Mouse (Mus musculus) gonadal fat pad, adult 2 months (tissue): ENCODE data around the gene Abcc12. TPM values are rescaled to one million over a fixed set of nuclear protein-coding genes. Genes with fewer than 3 reads are reported as not detected.

Experiments
- DNase-seq: peaks from one replicate; pipeline ENCODE4 v3.0.0-alpha.2; 2012; ENCODE audit warnings: low read depth
- polyA plus RNA-seq: library from polyadenylated mRNA; depleted of rRNA; stranded (reverse); fragments of >200 nt; gene quantifications from 2 replicates; pipeline ENCODE4 v1.2.3, GENCODE M21; 2012

Abcc12 gene
- polyA plus RNA-seq, 1 experiment = 0.28 TPM

DNA sequence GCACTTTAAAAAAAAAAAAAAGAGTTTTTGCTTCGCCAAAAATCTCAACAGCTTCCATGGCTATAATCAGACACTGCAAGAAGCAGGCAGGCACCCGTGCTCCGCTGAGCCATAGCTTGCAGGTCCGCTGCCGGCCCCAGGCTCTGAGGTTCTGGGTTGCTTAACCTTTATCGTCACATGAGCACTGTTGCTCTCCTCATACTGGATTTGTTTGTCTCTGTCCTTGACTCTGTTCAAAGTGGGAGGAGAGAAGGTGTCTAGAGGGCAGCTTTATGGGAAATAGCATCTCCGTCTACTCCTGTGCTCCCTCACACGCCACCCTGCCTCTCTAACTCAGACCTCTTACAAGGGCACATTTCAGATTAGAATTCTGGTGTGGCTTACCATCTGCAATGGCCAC is 1.8 kb downstream of the Abcc12 start:
- no peak for DNase-seq

DNA sequence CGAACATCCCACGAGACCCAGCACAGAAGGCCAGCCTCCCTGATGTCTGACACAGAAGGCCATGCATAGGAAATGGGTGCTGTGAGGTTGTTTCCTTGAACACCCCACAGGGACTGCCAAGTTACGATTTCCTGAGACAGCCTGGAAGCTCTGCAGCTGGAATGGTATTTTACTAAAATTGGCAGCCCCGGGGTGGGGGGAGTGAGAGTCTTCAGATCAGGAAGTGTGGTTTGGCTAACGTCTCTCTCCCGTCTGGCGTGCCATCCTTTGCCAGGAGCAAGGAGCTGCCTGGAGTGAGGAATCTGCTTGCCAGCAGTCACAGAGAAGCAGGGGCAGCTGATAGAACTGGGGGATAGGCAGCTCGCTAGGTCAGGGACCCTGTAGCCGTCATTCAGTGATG is 2.4 kb downstream of the Abcc12 start:
- DNase-seq = no peak

DNA sequence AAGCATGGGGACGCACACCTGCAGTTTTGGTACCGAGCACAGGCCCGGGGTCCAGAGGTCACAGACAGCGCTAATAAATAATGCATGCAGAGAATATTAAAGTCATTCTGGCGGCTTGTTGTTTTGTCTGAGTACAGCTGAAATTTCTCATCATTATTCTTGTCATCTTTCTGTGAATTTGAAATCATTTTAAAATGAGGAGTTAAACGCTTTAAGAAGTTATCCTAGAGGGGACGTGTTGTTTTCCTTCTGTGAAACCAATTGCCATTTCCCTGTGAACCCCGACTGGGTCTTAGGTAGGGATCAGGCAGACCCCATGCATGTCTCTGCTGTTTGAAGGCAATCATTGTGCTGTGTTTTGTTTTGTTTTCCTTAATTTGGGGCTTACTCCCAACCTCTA is 2.9 kb downstream of the Abcc12 start:
- no peak for DNase-seq

DNA sequence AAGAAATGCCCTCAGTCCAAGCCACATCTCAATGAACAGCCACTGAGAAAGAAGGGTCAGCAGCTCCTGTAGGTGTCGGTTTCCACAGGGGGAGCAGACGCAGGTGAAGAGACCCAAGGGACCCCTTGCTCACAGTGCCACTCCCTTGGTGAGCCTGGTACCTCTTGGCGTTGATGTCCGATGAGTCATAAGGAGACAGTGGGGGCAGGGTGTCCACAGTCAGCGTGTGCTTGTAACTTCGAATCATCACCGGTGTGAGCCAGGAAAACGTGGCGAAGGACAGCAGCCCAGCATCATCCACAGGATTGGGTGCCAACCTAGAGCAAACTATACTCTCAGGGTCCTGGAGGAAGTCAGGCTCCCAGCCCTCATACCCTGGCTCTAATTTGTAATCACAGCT is 16.8 kb downstream of the Abcc12 start:
- no peak for DNase-seq

DNA sequence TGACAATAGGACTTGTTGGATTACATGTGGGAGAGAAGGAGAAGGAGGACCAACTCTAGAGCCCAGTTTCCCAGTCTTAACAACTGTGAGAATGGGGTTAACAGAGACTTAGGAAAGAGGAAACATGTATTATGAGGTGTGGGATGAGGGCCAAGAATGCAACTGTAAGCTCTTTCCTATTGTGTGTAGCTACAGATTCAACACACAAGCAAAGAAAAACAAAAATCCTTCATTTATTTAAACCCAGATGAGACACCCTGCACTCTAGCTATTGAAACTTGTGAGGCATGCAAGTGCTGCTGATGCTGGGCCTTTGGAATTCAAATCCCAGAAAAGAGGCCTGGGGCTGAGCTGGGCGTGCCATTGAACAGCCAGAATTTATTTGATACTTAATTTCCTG is 18.7 kb downstream of the Abcc12 start:
- DNase-seq = no peak

DNA sequence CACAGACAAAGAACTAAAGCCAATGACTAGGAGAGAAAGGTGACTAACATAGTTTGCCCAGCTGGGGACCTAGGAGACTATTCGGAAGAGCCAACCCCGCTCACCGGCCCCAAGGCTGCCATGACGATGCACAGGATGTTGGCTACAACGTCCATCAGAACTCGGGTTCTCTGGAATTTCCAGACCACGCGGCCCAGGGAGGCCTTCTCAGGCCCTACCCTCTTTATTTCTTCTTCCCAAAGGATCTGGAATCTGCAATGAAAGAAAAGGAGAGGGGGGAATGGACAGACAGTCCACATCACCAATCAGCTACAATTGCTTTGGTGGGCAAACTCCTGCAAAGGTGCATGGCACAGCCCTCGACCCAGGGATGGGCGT is 19.8 kb downstream of the Abcc12 start:
- no peak for DNase-seq

DNA sequence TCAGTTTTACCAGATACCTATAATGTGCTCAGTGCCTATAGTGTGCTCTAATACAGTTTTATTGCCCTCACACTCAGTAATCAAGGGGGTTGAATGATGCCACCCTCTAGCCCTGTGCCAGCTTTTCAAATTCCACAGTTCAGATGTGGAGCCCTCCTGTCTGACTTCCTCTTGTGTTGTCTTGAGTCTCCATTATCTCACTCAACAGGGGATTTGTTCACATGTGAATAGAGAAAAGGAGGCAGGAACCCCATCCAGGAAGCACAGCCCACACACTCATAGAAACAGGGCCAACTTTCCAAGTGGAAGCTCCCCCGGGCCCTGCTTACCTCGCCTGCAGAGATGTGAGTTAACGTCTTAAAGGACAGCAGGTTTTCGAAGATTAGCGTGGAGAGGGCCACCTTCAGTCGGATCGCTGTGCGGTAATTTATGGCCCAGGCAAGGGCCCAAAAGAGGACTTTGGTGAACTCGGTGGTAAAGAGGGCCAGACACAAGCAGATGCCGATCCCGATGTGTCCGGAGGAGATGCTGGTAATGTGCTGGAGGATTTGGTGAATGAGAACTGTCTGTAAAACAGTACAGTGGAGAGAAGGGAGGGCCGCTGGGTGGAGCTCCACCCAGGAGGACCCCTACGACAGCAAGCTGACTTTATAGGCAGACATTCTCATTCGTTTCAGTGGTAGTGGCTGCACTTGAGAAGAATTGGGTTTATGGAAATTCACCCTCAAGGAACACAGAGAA is 20.4 kb downstream of the Abcc12 start:
- DNase-seq = no peak

DNA sequence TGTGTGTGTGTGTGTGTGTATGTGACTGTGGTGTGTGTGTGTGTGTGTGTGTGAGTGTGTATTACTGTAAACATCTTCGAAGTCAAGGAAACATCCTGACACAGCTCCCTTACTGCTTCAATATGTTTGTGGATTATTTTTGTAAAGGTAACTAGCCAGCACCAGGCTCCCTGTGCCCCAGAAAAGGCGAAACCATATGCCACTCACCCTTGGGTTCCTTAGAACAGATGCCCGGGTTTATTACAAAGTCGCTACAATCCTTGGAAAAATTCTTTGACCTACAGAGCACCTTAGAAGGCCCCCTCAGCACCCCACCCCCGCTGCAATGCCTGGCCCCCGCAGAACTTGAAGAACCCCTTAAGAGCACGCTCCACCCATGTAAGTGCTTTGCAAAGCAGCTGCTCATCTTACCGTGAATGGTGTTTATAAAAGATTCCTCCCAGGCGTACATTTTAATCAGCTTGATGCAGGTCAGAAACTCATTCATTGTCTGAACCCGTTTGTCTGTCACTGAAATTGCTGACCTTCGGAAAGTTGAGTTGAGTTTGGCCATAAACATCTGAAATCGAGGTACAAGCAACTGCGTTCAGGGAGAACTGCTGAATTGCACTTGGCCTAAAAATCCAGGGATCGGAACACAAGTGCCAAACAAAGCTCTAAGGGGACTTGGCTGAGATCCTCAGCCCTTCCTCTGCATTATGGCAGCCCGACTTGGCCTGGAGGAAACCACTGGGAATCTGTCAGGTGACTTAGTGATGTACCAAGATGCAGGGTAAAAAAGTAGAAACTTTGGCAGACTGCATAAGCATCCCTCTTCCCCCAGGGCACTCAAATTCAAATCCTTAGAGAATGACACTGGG is 23.1 kb downstream of the Abcc12 start:
- no peak for DNase-seq

DNA sequence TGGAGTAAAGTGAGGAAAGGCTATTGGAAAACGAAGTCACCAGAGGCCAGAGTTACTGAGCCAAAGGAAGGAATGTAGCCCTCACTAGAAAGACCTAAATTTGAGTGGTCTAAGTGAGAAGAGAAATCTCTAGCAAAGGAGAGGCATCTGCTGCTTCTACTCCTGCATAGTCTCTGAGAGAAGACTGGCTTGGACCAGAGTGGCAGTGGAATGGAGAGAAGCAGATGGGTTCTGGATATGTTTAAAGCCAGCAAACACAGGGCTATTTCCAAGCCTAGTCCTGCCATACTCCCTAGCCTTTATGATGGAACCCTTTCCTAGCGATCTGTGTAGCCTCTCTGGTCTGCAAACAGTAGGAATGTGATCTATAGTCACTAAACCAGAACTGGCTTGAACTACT is 24.9 kb downstream of the Abcc12 start:
- DNase-seq = no peak

DNA sequence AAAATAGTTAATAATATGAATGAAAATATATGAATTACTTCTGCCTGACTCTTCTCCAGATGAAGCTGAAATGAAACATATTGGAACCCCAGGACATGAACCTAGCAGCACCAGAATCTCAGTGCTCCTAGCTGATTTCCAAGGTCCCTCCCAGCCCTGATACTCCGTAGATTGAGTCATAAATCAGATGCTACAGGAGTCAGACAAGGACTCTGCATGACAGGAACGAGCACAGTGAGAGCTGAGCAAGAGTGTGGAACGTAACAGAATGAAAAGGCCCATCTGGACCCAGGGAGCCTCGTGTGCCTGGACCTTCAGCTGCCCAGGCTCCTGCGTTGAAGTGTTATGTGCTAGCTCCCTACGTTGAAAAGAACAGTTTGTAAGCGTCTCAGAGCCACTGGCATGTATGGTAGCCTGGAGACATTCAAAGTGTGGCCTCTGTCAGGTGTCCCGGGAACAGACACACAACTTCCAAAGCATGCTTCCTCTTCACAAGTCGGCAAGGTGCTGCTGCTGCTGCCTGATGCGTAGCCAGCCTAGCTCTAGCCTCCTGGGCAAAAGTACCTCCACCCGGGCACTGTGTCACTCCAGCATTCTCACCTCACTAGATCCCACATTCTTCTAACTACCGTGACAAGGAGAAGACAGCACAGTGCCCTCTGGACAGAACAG is 26.1 kb downstream of the Abcc12 start:
- no peak for DNase-seq

DNA sequence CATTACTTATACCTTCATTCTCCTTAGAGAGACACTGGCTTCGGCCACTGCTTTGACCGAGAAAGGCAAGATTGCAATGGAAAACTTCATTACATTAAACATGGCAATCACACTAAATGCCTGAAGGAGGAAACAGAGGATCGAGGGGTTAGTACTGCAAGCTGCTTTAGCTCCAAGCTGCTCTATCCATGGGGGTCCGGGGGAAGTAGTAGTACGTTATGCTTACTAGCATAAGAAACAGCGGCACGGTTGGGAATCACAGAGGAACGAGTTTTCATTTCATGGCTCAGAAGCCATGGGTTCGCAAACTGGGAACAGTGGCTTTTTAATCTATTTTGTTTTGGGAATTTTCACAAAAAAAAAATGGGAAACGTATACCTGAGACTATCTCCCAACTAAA is 30.0 kb downstream of the Abcc12 start:
- DNase-seq = no peak

DNA sequence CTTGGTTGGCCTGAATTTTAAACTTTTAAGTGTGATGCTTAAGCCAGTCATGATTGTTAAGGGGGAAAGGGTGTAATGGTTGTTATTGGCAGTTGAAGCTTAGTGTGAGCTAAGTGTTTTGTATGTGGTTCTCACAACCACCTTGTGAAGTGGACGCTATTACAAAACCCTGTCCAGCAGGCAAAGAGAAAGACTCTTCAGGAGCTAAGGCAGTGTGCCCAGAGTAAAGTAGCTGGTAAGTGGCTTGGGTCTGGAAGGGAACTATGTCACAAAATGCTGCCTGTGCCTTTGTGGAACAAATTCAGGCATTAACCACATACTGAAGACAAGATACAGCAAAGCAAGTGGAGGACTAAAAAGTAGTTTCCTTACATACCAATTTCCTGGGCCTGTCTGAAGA is 34.5 kb downstream of the Abcc12 start:
- DNase-seq = no peak

DNA sequence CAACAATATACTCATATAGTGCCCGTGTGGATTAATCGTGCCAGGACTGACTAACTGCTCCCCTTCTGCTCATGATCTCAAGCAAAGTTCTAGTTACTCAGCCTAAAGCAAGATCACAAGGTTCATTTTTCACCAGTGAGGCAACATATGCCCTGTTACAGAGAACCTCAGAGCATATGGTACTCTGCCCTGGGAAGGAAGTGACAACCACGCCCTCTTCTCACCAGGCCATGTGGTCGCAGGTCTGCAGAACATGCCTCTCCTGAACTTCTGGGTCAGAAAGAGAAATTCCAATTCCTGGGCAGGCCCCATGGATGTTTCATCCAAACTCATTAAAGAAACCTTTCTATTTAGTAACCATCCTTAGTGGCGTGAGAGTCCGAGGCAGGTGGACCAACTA is 39.6 kb downstream of the Abcc12 start:
- no peak for DNase-seq

DNA sequence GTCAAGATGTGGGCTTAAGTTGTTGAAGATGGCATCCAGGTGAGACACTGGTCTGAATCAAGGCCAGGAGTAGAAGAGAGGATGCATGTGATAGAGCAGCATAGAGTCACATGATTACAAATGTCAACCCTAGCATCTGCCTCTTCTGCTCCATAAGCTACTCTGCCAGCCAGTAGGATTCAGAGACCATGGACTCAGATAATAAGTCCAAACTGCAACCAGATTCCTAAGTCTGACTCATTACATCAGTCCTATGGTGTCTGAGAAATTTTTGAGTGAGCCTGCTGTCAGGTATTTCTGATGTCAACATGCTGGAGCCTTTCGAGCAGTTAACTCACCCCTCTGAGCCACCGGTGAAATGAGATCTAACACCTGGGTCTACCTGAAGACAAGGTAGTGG is 40.1 kb downstream of the Abcc12 start:
- DNase-seq = no peak

DNA sequence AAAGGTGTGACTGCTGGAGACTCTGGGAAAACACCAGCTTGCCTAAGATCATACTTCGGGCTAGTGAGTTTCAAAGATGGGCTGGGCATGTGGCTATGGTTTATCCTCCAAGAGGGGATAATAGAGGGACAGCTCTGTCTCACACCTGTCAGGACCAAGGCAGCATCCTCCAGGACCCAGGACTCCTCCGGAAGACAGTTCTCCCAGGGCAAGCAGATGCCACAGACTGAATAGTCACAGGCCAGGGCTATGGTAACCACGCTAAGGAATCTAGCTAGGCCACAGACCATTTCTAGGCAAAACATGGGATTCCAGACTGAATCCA is 43.9 kb downstream of the Abcc12 start:
- no peak for DNase-seq

DNA sequence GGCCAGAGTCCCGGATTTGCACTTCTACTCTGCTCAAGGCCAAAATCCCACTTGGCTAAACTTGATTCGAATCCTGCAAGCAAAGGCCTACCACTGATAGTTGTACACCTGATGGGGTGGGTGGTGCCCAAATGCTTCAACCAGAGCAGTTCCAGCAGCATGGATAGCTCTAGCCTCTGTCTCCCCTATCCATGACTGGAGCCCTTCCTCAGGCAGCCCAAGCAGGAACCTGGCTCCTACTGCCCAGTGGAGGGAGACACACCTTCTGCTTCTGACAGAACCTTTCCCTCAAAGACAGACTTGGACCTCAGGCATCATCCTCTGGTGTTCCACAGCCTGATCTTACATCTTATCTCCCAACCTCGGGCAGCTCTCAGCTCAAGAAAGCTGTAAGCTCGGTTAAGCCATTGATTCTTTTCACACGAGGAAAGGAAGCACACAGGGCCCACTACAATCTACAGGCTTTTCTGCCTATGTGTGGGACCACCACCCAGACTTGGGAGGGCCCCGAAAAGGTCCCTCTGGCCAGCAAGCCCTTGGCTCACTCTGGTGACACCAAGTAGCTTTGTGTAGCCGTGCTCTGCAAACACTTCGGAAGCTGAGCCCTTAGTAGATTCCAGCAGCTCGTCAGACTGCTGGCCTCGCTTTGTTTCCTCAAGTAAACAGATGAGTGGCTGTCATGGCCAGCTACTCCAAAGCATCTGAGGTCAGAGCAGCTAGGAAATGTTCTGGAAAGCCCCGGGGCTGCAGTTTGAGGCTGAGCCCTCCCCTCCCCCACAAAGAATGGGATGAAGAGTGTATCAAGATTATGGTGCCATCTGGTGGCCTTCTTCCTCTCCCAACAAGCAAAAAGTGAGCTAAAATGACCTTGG is 44.5 kb downstream of the Abcc12 start:
- DNase-seq = no peak

DNA sequence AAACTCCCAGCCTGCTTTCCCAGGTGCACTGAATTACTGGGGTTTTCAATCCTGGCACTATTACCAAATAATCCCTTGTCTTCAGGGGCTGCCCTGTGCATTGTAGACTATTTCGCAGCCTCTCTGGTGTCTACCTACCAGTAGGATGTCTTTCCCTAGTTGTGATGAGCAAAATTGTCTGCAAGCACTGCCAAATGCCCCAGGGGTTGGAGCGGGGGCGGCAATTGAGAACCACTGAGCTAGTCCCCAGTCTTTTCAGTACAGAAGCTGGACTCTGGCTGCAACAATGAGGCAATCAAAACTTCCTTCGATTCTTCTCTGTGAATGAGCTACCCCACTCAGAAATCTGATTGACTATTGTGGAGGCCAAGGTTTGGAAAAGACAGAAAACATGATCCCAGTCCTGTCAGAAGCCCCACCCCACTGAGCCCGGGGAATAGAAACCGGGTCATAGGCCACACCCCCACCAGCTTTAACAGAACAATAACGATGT is 45.4 kb downstream of the Abcc12 start:
- no peak for DNase-seq

DNA sequence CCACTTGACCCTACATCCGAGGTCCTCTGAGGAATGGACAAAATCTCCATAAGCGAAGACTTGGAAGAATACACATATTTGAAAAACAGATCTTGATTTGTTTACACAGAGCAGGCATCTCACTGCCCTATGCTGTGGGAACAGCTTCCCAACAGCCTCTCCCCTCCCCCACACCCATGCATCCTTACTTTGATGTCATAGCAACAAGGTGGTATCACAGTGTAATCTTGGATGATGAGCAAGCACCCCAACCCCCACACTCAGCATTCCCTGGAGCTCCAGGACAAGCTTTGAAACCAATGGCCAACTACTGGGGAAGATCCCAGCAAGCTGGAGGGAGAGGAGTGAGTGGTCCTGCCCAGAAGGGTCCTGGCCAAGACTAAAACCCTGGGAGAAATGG is 50.8 kb downstream of the Abcc12 start:
- DNase-seq = no peak

DNA sequence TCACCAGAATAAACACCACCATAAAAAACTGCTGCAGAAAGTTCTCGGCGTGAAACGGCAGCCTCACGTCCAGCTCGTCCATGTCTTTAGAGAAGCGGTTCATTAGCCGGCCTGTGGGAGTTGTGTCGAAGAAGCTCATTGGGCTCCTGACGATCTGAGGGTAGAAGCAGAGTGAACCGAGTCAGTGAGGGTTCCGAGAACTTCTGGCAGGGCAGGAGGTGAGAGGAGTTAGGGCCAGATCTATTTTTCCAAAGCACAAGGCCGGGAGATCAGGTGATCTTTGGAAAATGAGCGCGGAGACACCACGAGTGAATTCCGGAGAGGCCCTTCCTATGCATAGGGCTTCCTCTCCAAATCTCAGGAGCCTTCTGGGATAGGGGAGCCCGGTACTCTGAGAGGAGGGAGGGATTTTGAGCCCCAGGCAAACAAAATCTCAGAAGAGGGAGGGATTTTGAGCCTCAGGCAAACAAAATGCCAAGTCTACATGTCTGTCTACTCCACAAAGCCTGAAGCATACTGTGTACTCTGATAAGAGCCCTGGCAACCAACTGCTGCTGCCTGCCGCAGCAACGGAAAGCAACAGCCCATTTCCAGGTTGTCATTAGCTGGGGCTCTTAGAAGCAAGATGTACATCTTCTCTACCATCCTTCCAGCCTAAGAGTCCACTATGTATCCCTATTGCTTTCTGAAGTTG is 53.0 kb downstream of the Abcc12 start:
- DNase-seq = no peak

DNA sequence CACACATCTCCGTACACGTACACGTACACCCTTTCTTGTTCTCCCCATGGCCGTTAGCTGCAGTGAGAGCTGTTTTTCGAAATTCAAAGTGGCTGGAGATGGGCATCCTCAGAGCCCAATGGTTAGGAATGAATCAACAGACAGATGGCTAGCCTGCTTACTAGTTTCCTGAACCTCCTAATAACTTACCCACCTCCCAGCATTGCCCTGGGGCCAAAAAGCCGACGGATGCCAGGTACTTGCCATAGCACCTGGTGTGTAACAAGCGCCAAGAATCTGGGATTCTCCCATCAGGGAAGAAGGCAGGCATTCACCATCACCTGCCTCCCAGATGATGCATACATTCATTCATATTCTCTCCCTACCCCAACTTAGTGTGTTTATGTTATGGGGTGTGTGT is 53.7 kb downstream of the Abcc12 start:
- DNase-seq = no peak

DNA sequence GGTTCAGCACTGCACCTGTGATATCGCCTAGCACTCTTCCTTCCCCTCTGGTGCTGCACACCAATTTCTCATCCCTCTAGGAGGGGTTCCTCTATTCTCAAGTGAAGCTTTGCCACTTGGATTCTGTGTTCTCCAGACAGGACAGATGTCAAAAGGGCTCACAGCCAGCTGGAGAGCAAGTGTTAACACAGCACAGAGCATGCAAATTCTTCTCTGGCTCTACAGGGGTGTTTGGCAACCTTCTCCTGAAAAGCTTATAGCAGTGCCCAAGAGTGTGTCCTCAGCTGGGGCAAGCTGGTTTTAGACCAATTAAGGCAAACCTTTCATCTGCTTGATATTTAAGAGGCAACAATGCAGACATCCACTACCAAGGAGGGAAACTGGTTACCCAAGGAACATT is 66.3 kb downstream of the Abcc12 start:
- DNase-seq = no peak
